Mouse (Mus musculus) hindbrain, embryonic 11.5 days (tissue): ENCODE measurements around the gene Ror1. TPM values are rescaled to one million over a fixed set of nuclear protein-coding genes. Genes with fewer than 3 reads are reported as not detected.

Experiments
- ATAC-seq: fragments of 200-750 bp; cut with Nextera tagmentation; 2 replicates; pipeline ENCODE4 v1.8.0; 2017; ENCODE audit warnings: mild to moderate bottlenecking, moderate TSS enrichment, moderate library complexity; ENCODE audit not compliant: low FRiP score
- DNase-seq: peaks from one replicate; pipeline ENCODE4 v3.0.0-alpha.2; 2015; ENCODE audit warnings: low spot score
- H3K27ac ChIP-seq: fragments of 300-500 bp; sonication (generic); 2 replicates; pipeline ENCODE4 v1.5.1; 2014; ENCODE audit warnings: mild to moderate bottlenecking, low read depth, low read length
- H3K27me3 ChIP-seq: fragments of 300-500 bp; sonication (generic); 2 replicates; pipeline ENCODE4 v1.6.1; 2014; ENCODE audit warnings: mild to moderate bottlenecking, low read length, moderate library complexity, mixed read lengths; ENCODE audit not compliant: control insufficient read depth, insufficient read depth
- H3K36me3 ChIP-seq: fragments of 300-500 bp; sonication (generic); 2 replicates; pipeline ENCODE4 v1.6.1; 2014; ENCODE audit warnings: mild to moderate bottlenecking, low read length, moderate library complexity, mixed read lengths; ENCODE audit not compliant: control insufficient read depth, insufficient read depth
- H3K4me1 ChIP-seq: fragments of 300-500 bp; sonication (generic); replicated peaks from 2 replicates; pipeline ENCODE4 v1.6.1; 2014; ENCODE audit warnings: low read length, mixed read lengths; ENCODE audit not compliant: control insufficient read depth, insufficient read depth
- H3K4me2 ChIP-seq: fragments of 300-500 bp; sonication (generic); replicated peaks from 2 replicates; pipeline ENCODE4 v1.6.1; 2014; ENCODE audit warnings: mild to moderate bottlenecking, low read depth, low read length
- H3K4me3 ChIP-seq: fragments of 300-500 bp; sonication (generic); 2 replicates; pipeline ENCODE4 v1.5.1; 2014; ENCODE audit warnings: low read depth, low read length
- H3K9ac ChIP-seq: fragments of 300-500 bp; sonication (generic); 2 replicates; pipeline ENCODE4 v1.6.1; 2014; ENCODE audit warnings: low read depth, low read length
- H3K9me3 ChIP-seq: fragments of 300-500 bp; sonication (generic); 2 replicates; pipeline ENCODE4 v1.6.1; 2016; ENCODE audit warnings: low read length; ENCODE audit not compliant: control insufficient read depth
- WGBS: fragments of 180-500 bp; shearing (Covaris S2); extraction: QIAGEN DNeasy Blood & Tissue Kit; methylation state at CpG from one replicate; pipeline ENCODE4 v1.1.7; 2014; 5-methylcytosine and 5-hydroxymethylcytosine counted together
- polyA plus RNA-seq: library from polyadenylated mRNA; unstranded; fragments of >200 nt; fragmentation: Nextera tagmentation; extraction: Ambion mirVana; gene quantifications from 2 replicates; pipeline ENCODE4 v1.2.1, GENCODE M21; 2014

Ror1 gene
- polyA plus RNA-seq, 1 experiment from 2014 or later = 5.7 TPM

DNA sequence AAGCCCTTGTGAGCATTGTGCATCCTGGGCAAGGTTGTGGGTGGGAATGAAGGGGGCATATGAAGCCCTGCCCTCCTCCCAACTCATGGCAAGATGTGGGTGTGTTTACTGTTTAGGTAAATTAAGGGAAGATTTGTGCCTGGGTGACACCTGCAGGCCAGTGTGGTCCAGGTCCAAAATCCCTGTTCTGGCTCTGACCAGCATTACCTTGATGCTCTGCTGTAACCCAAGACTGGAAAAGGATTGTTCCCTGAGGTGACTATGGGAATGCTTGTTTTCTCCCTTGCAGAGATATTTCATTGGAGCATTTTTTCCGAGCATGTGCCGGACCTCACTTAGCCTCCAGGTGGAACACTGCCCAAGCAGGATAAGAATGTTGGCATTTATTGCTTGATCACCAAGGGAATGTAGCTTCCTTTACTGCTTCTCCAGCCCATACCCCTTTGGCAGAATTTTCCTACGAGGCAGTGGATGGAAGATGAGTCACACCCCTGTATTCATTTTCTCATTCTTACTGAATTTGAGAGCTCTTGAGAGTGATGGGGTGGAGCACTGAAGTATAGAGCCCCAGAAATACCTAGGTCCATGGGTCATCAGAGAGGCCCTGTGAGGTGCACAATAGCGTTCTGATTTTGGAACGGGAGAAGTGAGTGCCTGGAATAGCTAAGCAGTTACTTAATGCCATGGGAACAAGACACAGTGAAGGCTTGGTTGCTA, 290.8 kb downstream of the Ror1 start:
- ATAC-seq = no peak
- H3K9me3 ChIP-seq = no peaks in the 10 kb centered on the region
- no peak overlapping the region for H3K9ac ChIP-seq
- H3K4me3 ChIP-seq = no peak overlapping the region
- DNase-seq = no peak
- H3K27ac ChIP-seq = no peak overlapping the region
- H3K27me3 ChIP-seq = no peaks in the 10 kb centered on the region
- 83% methylated on average over 5 of the region's 5 CpGs for WGBS
- no peaks in the 10 kb centered on the region for H3K36me3 ChIP-seq
- H3K4me1 ChIP-seq = no peaks in the 10 kb centered on the region
- H3K4me2 ChIP-seq = no peak overlapping the region

DNA sequence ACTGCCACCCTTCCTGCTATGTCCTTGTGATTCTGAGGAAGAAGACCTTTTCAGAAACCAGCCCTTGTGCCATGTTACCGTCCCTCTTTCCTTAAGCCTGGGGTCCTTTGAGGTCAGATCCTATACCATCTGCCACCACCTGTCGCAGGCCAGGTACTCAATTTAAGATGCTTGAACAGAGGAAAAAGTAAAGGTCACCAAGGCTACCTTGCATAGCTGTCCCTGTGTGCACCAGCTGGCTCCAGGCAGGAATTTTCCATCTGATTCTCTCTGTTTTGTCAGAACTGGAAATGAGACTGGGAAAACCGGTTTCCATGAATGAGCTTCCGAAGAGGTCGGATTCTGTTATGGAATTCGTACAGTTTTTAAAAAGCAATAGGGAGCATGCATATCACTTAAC, 294.8 kb downstream of the Ror1 start:
- H3K27me3 ChIP-seq = no peaks in the 10 kb centered on the region
- WGBS = 83% methylated on average over 6 of the region's 6 CpGs
- H3K36me3 ChIP-seq = no peaks in the 10 kb centered on the region
- H3K4me2 ChIP-seq = no peak overlapping the region
- H3K4me3 ChIP-seq = no peak overlapping the region
- no peaks in the 10 kb centered on the region for H3K9me3 ChIP-seq
- ATAC-seq (no peak), DNase-seq (no peak)
- no peak overlapping the region for H3K9ac ChIP-seq
- H3K27ac ChIP-seq = no peak overlapping the region
- no peaks in the 10 kb centered on the region for H3K4me1 ChIP-seq

DNA sequence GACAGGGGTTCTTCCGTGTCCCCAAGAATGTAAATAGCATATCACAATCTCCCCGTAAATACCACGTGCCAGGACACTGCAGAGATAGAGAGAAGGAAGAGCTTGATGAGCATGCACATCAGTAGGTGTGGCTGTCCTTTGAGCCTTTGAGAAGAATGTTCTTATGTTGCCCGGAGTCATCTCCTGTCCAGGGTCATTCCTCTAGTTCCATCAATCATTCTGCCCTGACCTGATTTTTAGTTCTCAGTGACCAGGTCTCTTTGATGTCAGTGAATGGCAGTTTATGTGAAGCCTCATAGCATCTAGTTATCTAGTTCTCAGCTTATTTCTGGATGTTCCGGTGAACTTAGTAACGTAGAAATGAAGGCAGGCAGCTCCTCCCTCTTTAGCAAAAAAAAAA, 295.4 kb downstream of the Ror1 start:
- H3K27me3 ChIP-seq = no peaks in the 10 kb centered on the region
- no peak for DNase-seq
- no peaks in the 10 kb centered on the region for H3K36me3 ChIP-seq
- WGBS = 82% methylated on average over 6 of the region's 6 CpGs
- no peak overlapping the region for H3K4me2 ChIP-seq
- no peak for ATAC-seq
- no peak overlapping the region for H3K27ac ChIP-seq
- no peak overlapping the region for H3K4me3 ChIP-seq
- no peaks in the 10 kb centered on the region for H3K9me3 ChIP-seq
- no peaks in the 10 kb centered on the region for H3K4me1 ChIP-seq
- no peak overlapping the region for H3K9ac ChIP-seq

DNA sequence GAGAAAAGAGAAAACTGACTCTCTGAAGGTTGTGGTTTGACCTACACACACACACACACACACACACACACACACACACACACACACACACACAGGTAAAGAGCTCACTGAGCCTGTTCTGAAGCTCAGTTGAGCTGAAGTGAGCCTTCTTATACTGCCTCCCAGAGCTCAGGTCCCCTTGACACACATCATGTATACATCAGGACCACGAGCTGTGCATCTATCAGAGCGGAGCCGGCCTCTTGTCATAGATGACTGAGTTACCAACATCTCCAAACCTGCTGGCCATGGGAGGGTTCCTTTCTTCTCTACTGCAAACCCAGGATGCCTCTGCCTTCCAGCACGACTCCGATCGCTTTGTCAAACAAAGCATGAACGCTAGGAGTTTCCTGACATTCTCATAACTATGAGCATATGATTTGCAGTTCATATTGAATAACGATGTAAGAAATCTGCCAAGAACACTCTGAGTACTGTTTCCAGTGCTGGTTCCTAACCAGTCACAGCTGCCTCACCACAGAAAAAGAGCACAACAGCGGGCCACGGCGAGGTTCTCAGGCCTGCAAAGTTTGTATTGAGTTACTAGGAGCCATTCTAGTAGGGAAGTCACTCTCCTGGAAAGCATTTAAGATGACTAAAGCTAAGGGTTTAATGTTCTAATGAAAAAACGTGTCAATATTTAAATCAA, 297.9 kb downstream of the Ror1 start:
- Histone ChIP-seq H3K36me3 (no peaks in the 10 kb centered on the region), H3K27me3 (no peaks in the 10 kb centered on the region), H3K9ac (no peak overlapping the region), H3K27ac (no peak overlapping the region), H3K4me1 (no peaks in the 10 kb centered on the region), H3K9me3 (no peaks in the 10 kb centered on the region), H3K4me2 (no peak overlapping the region), H3K4me3 (no peak overlapping the region)
- ATAC-seq (no peak), DNase-seq (no peak)
- 81% methylated on average over 12 of the region's 12 CpGs for WGBS

DNA sequence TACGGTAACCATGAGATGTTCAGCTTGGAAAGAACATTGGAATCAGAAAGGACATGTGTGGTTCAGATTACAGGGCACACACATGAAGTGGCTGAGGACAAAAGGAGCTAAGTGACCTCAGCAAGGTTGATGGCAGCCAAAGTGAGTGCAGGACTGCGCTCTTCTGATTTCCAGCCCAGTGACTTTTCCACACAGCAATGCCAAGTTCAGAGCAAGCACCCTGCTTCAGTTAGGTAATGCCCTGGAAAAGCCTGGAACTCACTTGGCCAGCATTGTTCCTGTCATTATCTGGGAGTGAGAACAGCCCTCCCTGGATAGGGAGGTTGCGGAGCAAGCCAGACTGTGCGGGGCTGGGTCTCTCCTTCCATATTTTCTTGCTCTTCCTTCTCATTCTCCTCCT, 299.8 kb downstream of the Ror1 start:
- no peak overlapping the region for H3K4me2 ChIP-seq
- no peaks in the 10 kb centered on the region for H3K9me3 ChIP-seq
- no peak overlapping the region for H3K4me3 ChIP-seq
- H3K9ac ChIP-seq = no peak overlapping the region
- no peak overlapping the region for H3K27ac ChIP-seq
- WGBS = 95% methylated on average over 4 of the region's 4 CpGs
- H3K36me3 ChIP-seq = no peaks in the 10 kb centered on the region
- H3K4me1 ChIP-seq = no peaks in the 10 kb centered on the region
- ATAC-seq (no peak), DNase-seq (no peak)
- H3K27me3 ChIP-seq = no peaks in the 10 kb centered on the region

- Histone ChIP-seq H3K27ac (no peak overlapping the region), H3K4me2 (no peak overlapping the region), H3K4me3 (no peak overlapping the region), H3K9ac (no peak overlapping the region), H3K36me3 (no peaks in the 10 kb centered on the region), H3K27me3 (no peaks in the 10 kb centered on the region), H3K4me1 (no peaks in the 10 kb centered on the region), H3K9me3 (no peaks in the 10 kb centered on the region)
- ATAC-seq = no peak
- 61% methylated on average over 3 of the region's 3 CpGs for WGBS
- no peak for DNase-seq
These were observed 302.5 kb downstream of the Ror1 start for GRCm38 (mm10) chr4:100398079-100398478.

GRCm38 (mm10) chr4:100401078-100401477, 305.5 kb downstream of the Ror1 start:
- DNase-seq (no peak), ATAC-seq (no peak)
- no peaks in the 10 kb centered on the region for H3K36me3 ChIP-seq
- no peak overlapping the region for H3K4me3 ChIP-seq
- H3K27ac ChIP-seq = no peak overlapping the region
- 82% methylated on average over 3 of the region's 3 CpGs for WGBS
- no peak overlapping the region for H3K4me2 ChIP-seq
- H3K9ac ChIP-seq = no peak overlapping the region
- H3K4me1 ChIP-seq = no peaks in the 10 kb centered on the region
- no peaks in the 10 kb centered on the region for H3K27me3 ChIP-seq
- H3K9me3 ChIP-seq = no peaks in the 10 kb centered on the region

- Histone ChIP-seq H3K4me3 (no peak overlapping the region), H3K36me3 (no peaks in the 10 kb centered on the region), H3K9me3 (no peaks in the 10 kb centered on the region), H3K4me2 (no peak overlapping the region), H3K4me1 (no peaks in the 10 kb centered on the region), H3K27ac (no peak overlapping the region), H3K27me3 (no peaks in the 10 kb centered on the region), H3K9ac (no peak overlapping the region)
- 87% methylated on average over 14 of the region's 14 CpGs for WGBS
- ATAC-seq (no peak), DNase-seq (no peak)
These were observed 306.2 kb downstream of the Ror1 start for GRCm38 (mm10) chr4:100401581-100402470.
